Mouse (Mus musculus): ENCODE measurements around the gene Serpinb9c. TPM values are rescaled to one million over a fixed set of nuclear protein-coding genes. Genes with fewer than 3 reads are reported as not detected.

Gene Serpinb9c
- polyA plus RNA-seq (2015; fragmentation: Illumina TruSeq; extraction: RNeasy Lipid Tissue Mini Kit (QIAGEN cat#74804); ENCODE audit: insufficient read depth, low read depth, low replicate concordance) = not detected

DNA sequence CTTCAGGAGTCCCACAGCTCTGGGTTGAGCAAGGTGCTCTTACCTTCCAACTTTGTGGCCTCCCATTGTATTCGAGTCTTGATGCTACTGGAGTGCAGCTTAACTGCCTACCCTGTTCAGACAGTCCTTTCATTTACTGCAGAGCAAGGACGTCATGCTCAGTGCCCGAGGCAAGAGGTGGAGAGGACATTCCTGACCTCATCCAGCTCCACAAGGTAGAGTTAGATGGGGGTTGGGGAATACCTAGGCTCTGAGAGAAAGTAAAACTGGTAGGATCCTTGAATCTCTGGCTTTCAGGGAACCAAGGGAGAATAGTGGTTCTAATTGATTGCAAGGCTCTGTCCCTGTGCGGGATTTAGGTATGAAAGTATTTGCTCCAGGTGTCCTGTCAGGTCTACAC is at the start of gene Serpinb9c:
TSS of gene Serpinb9c (minus strand) at position 101 of the 400 bp plus-strand sequence.

GRCm38 (mm10) chr13:33192659-33193058 is 33.1 kb upstream of the Serpinb9c start, which contains the start of gene Serpinb9d:
Gene Serpinb9d, plus strand, starts transcription at chr13:33192959.

Other genes with a start within 250 kb of the Serpinb9c start
- 9.6 TPM for gene Serpinb6b, start 194.5 kb downstream of the Serpinb9c start, polyA plus RNA-seq (2015; fragmentation: Illumina TruSeq; extraction: RNeasy Lipid Tissue Mini Kit (QIAGEN cat#74804); ENCODE audit: insufficient read depth, low read depth, low replicate concordance)
- gene Serpinb9, start 156.5 kb downstream of the Serpinb9c start, polyA plus RNA-seq (2015; fragmentation: Illumina TruSeq; extraction: RNeasy Lipid Tissue Mini Kit (QIAGEN cat#74804); ENCODE audit: insufficient read depth, low read depth, low replicate concordance) = 5.0 TPM
- 0.24 TPM for gene Serpinb9b, start 132.3 kb downstream of the Serpinb9c start, polyA plus RNA-seq (2015; fragmentation: Illumina TruSeq; extraction: RNeasy Lipid Tissue Mini Kit (QIAGEN cat#74804); ENCODE audit: insufficient read depth, low read depth, low replicate concordance)
- not detected for gene Serpinb1b, start 81.2 kb downstream of the Serpinb9c start, polyA plus RNA-seq (2015; fragmentation: Illumina TruSeq; extraction: RNeasy Lipid Tissue Mini Kit (QIAGEN cat#74804); ENCODE audit: insufficient read depth, low read depth, low replicate concordance)
- gene Serpinb9d, start 33.2 kb upstream of the Serpinb9c start, polyA plus RNA-seq (2015; fragmentation: Illumina TruSeq; extraction: RNeasy Lipid Tissue Mini Kit (QIAGEN cat#74804); ENCODE audit: insufficient read depth, low read depth, low replicate concordance) = not detected
- not detected for gene Serpinb9e, start 89.9 kb upstream of the Serpinb9c start, polyA plus RNA-seq (2015; fragmentation: Illumina TruSeq; extraction: RNeasy Lipid Tissue Mini Kit (QIAGEN cat#74804); ENCODE audit: insufficient read depth, low read depth, low replicate concordance)
- not detected for gene Serpinb9f, start 164.3 kb upstream of the Serpinb9c start, polyA plus RNA-seq (2015; fragmentation: Illumina TruSeq; extraction: RNeasy Lipid Tissue Mini Kit (QIAGEN cat#74804); ENCODE audit: insufficient read depth, low read depth, low replicate concordance)
- not detected for gene Gm11397, start 236.0 kb upstream of the Serpinb9c start, polyA plus RNA-seq (2015; fragmentation: Illumina TruSeq; extraction: RNeasy Lipid Tissue Mini Kit (QIAGEN cat#74804); ENCODE audit: insufficient read depth, low read depth, low replicate concordance)